Mouse (Mus musculus): ENCODE data around the gene Lum. TPM values are rescaled to one million over a fixed set of nuclear protein-coding genes. Genes with fewer than 3 reads are reported as not detected.
A peak's percentile ranks its signal among the peaks of the same experiment; 100 is the strongest.

Gene Lum
- polyA plus RNA-seq (2015; fragmentation: Nextera tagmentation; extraction: Ambion mirVana), result 666 and 680 TPM in 2 replicates

GRCm38 (mm10) chr10:97564957-97565856, at the start of gene Lum:
TSS of gene Lum (plus strand) at chr10:97565128.
- Histone ChIP-seq H3K9ac (no peak within 1 kb of the TSS), H3K4me3 (peak within 1 kb of the TSS; percentile 32)
- ATAC-seq (ENCODE audit: insufficient number of reproducible peaks, low FRiP score, low TSS enrichment, low read depth), result peak; percentile 88

DNA sequence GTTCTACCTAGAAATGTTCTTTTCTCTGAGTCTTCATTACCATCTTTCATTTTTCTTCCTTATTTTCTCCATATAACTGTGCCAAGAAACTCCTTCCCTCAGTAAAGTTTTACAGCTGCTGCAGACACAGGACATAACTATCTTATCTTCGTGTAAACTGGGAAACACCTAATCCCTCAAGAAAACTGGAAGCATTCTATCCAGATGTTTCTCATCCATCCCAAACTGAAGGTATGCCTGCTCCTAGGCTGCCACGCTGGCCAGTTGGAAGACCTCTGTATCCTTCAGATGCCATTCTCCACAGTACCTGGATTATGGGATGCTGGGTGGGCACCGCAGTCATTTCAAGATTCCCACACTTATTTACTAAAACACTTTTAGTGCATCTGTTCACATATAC, 41.6 kb upstream of the Lum start:
- Histone ChIP-seq H3K4me1 (no peaks in the 10 kb centered on the region), H3K4me2 (no peak overlapping the region), H3K27me3 (no peaks in the 10 kb centered on the region), H3K36me3 (peaks cover 4% of the 10 kb centered on the region; the same call in 1 of the 2 replicates), H3K4me3 (no peak overlapping the region), H3K9ac (no peak overlapping the region), H3K9me3 (no peaks in the 10 kb centered on the region), H3K27ac (no peak overlapping the region)
- WGBS, result 65% methylated on average over 3 of the region's 3 CpGs
- ATAC-seq (ENCODE audit: insufficient number of reproducible peaks, low FRiP score, low TSS enrichment, low read depth), result no peak

More at GRCm38 (mm10) chr10:97564957-97565856, at the start of gene Lum:
- H3K36me3 ChIP-seq, result 0 out of 2 replicates have a peak, but pooled peaks cover 3% of the 10 kb centered on the region
- no peaks in the 10 kb centered on the region for H3K27me3 ChIP-seq
- peak within 1 kb of the TSS; percentile 92 for H3K27ac ChIP-seq
- 23% methylated on average over 10 of the region's 10 CpGs for WGBS
- H3K4me1 ChIP-seq, result peaks cover 8% of the 10 kb centered on the region; the same call in 1 of the 2 replicates
- H3K9me3 ChIP-seq, result no peaks in the 10 kb centered on the region
- H3K4me2 ChIP-seq, result peak within 1 kb of the TSS; percentile 36

- 74% methylated on average over 4 of the region's 4 CpGs for WGBS
- no peak for ATAC-seq (ENCODE audit: insufficient number of reproducible peaks, low FRiP score, low TSS enrichment, low read depth)
- H3K4me3 ChIP-seq, result no peak overlapping the region
- H3K4me1 ChIP-seq, result no peaks in the 10 kb centered on the region
- no peaks in the 10 kb centered on the region for H3K9me3 ChIP-seq
- H3K36me3 ChIP-seq, result no peaks in the 10 kb centered on the region
- no peak overlapping the region for H3K4me2 ChIP-seq
- no peaks in the 10 kb centered on the region for H3K27me3 ChIP-seq
- H3K27ac ChIP-seq, result no peak overlapping the region
- H3K9ac ChIP-seq, result no peak overlapping the region
Measured at GRCm38 (mm10) chr10:97535697-97536096, 29.2 kb upstream of the Lum start.

- Histone ChIP-seq H3K4me3 (no peak overlapping the region), H3K9ac (no peak overlapping the region), H3K4me1 (no peaks in the 10 kb centered on the region), H3K4me2 (no peak overlapping the region), H3K9me3 (no peaks in the 10 kb centered on the region), H3K36me3 (no peaks in the 10 kb centered on the region), H3K27ac (no peak overlapping the region), H3K27me3 (no peaks in the 10 kb centered on the region)
- no peak for ATAC-seq (ENCODE audit: insufficient number of reproducible peaks, low FRiP score, low TSS enrichment, low read depth)
- WGBS, result 28% methylated on average over 2 of the region's 2 CpGs
Measured at GRCm38 (mm10) chr10:97536921-97537320, 28.0 kb upstream of the Lum start.

GRCm38 (mm10) chr10:97538202-97538601, 26.7 kb upstream of the Lum start:
- no peak overlapping the region for H3K9ac ChIP-seq
- H3K36me3 ChIP-seq, result no peaks in the 10 kb centered on the region
- H3K4me3 ChIP-seq, result no peak overlapping the region
- WGBS, result 80% methylated on average over 4 of the region's 4 CpGs
- no peak overlapping the region for H3K27ac ChIP-seq
- no peaks in the 10 kb centered on the region for H3K4me1 ChIP-seq
- H3K27me3 ChIP-seq, result no peaks in the 10 kb centered on the region
- no peaks in the 10 kb centered on the region for H3K9me3 ChIP-seq
- no peak overlapping the region for H3K4me2 ChIP-seq
- no peak for ATAC-seq (ENCODE audit: insufficient number of reproducible peaks, low FRiP score, low TSS enrichment, low read depth)

DNA sequence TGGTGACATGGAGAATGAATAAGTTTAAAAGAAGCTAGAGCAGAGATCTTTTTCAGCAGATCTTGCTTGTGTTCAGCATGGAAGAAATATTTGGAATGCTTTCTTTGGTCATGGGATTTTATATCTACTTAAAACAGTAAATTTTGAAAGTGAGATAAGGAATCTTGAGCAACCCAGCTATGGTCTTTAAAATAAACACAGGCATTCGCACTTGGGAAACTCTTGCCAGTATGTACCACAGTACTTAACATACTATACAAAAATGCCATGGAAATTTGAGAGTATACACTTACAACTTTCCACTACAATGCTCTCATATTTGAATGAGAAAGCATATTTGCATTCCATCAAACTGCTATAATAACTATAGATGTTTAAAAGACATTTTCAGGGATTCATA, 17.2 kb upstream of the Lum start:
- H3K27ac ChIP-seq, result no peak overlapping the region

DNA sequence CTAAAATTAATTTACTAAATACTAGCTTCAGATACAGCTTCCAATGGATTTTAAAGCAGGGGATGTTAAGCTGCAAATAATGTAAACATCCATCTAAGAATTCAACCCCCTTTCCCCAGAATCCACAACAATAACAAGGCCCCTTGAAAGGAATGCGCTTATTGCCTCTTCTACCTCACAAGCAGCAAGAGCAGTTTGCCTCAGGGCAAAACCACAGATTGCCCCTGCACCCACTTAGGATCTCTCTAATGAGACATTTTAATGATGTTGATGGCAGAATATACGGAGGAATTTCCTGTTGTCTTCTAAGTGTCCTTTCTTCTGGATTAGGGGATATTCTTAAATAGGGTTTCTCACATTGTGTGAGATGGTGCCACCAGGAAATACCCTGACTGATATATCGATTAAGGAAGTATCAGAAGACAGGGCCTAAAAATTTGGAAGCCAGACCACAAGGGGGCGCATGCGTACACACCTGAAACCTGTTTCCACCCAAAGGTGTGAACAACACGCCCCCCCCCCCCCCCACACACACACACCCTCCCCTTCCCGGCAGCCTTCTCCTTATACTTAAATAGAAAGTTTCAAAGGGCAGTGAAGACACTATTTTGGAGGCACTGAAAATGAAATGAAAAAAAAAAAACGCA, 2.7 kb downstream of the Lum start:
- peak overlapping the region; percentile 80 for H3K27ac ChIP-seq
- peak overlapping the region; percentile 32 for H3K4me3 ChIP-seq
- no peak overlapping the region for H3K9ac ChIP-seq
- peaks cover 8% of the 10 kb centered on the region; the same call in 1 of the 2 replicates for H3K4me1 ChIP-seq
- H3K36me3 ChIP-seq, result peaks cover 9% of the 10 kb centered on the region; the same call in 1 of the 2 replicates
- no peaks in the 10 kb centered on the region for H3K9me3 ChIP-seq
- WGBS, result 42% methylated on average over 8 of the region's 8 CpGs
- no peaks in the 10 kb centered on the region for H3K27me3 ChIP-seq
- H3K4me2 ChIP-seq, result no peak overlapping the region
- ATAC-seq (ENCODE audit: insufficient number of reproducible peaks, low FRiP score, low TSS enrichment, low read depth), result no peak

More for the DNA sequence above, 17.2 kb upstream of the Lum start:
- no peak overlapping the region for H3K4me2 ChIP-seq
- no peaks in the 10 kb centered on the region for H3K36me3 ChIP-seq
- H3K27me3 ChIP-seq, result no peaks in the 10 kb centered on the region
- H3K9me3 ChIP-seq, result no peaks in the 10 kb centered on the region
- H3K9ac ChIP-seq, result no peak overlapping the region
- no peak overlapping the region for H3K4me3 ChIP-seq
- no peaks in the 10 kb centered on the region for H3K4me1 ChIP-seq
- no peak for ATAC-seq (ENCODE audit: insufficient number of reproducible peaks, low FRiP score, low TSS enrichment, low read depth)
- WGBS, result 62% methylated on average over 1 of the region's 1 CpGs

DNA sequence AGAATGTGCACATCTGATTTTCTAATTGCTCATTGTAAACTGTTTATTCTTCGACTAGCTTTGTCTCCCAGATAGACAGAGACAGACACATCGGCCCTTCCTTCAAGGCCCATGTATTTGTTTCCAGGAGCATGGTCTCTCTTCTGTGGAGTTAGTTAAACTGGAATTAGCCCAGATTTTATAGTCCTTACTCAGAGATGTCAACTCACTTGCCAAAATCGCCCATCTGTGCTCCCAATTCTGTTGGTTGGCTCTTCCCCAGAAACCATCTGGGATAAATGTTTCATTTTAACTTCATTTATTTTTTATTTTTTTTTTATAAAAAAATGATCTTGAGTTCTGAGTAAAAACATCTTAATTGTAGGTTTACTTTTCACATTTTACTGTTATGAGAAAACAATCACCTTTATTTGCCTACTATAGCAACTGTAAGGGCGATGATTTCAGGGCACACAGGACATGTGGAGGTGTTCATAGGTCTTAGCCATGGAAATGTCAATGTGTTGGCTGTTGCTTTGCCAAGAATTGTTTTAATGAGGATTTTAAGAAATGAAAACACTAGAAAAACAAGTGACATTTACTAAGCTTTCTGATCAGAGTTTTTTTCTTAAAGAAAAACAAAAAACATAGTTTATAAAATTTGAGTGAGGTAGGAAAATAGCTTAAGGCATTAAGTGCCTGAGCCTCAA, 17.8 kb downstream of the Lum start:
- H3K27ac ChIP-seq, result peak overlapping the region; percentile 44; the same call in 1 of the 2 replicates
- WGBS, result 75% methylated on average over 4 of the region's 4 CpGs

GRCm38 (mm10) chr10:97584176-97584575, 19.2 kb downstream of the Lum start:
- ATAC-seq (ENCODE audit: insufficient number of reproducible peaks, low FRiP score, low TSS enrichment, low read depth), result no peak
- H3K4me1 ChIP-seq, result 0 out of 2 replicates have a peak, but pooled peaks cover 2% of the 10 kb centered on the region
- no peaks in the 10 kb centered on the region for H3K9me3 ChIP-seq
- H3K4me2 ChIP-seq, result no peak overlapping the region
- H3K27ac ChIP-seq, result no peak overlapping the region
- no peaks in the 10 kb centered on the region for H3K27me3 ChIP-seq
- no peak overlapping the region for H3K9ac ChIP-seq
- H3K4me3 ChIP-seq, result no peak overlapping the region
- WGBS, result 40% methylated on average over 3 of the region's 3 CpGs
- H3K36me3 ChIP-seq, result no peaks in the 10 kb centered on the region

More for the DNA sequence above, 17.8 kb downstream of the Lum start:
- no peak for ATAC-seq (ENCODE audit: insufficient number of reproducible peaks, low FRiP score, low TSS enrichment, low read depth)
- 0 out of 2 replicates have a peak, but pooled peaks cover 2% of the 10 kb centered on the region for H3K4me1 ChIP-seq
- H3K4me2 ChIP-seq, result no peak overlapping the region
- H3K36me3 ChIP-seq, result no peaks in the 10 kb centered on the region
- no peak overlapping the region for H3K9ac ChIP-seq
- no peaks in the 10 kb centered on the region for H3K27me3 ChIP-seq
- no peaks in the 10 kb centered on the region for H3K9me3 ChIP-seq
- no peak overlapping the region for H3K4me3 ChIP-seq

DNA sequence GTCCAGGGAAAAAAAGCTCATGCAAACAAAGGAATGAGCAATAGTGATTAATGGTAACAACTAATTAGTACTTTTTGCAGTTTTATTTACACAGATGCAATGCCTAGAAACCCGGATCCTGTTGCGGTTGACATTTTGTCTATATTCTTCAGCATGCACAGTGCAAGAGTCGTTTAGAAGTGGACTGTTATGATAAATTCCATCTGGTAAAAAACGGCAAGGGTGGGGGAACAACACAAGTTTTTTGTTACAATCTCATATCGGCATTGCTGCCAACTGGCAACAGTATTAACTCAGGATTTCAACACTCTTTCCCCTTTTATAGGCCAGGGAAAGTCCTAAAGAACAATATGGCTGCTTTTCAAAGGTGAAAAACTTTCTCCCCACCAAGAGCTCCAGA, 22.2 kb downstream of the Lum start:
- Histone ChIP-seq H3K4me2 (no peak overlapping the region), H3K4me1 (peaks cover 14% of the 10 kb centered on the region), H3K27me3 (no peaks in the 10 kb centered on the region), H3K9me3 (no peaks in the 10 kb centered on the region), H3K9ac (no peak overlapping the region), H3K36me3 (no peaks in the 10 kb centered on the region), H3K27ac (peak overlapping the region; percentile 73), H3K4me3 (no peak overlapping the region)
- ATAC-seq (ENCODE audit: insufficient number of reproducible peaks, low FRiP score, low TSS enrichment, low read depth), result peak; percentile 58; the same call in 1 of the 2 replicates
- WGBS, result 40% methylated on average over 5 of the region's 5 CpGs

GRCm38 (mm10) chr10:97589574-97589973, 24.6 kb downstream of the Lum start:
- peak overlapping the region; percentile 85 for H3K27ac ChIP-seq

More at GRCm38 (mm10) chr10:97589574-97589973, 24.6 kb downstream of the Lum start:
- Histone ChIP-seq H3K4me1 (peaks cover 14% of the 10 kb centered on the region), H3K36me3 (no peaks in the 10 kb centered on the region), H3K9me3 (no peaks in the 10 kb centered on the region), H3K27me3 (no peaks in the 10 kb centered on the region), H3K4me2 (no peak overlapping the region), H3K4me3 (no peak overlapping the region), H3K9ac (no peak overlapping the region)
- ATAC-seq (ENCODE audit: insufficient number of reproducible peaks, low FRiP score, low TSS enrichment, low read depth), result no peak
- 76% methylated on average over 6 of the region's 6 CpGs for whole genome bisulfite sequencing
